Mouse (Mus musculus): Measurements from ENCODE around the gene Tmem202.

GRCm38 (mm10) chr9:59550077-59550476 is 10.4 kb upstream of the Tmem202 start:
- TF ChIP-seq POLR2AphosphoS2 (IDR thresholded peaks at IDR 0.05; ENCODE audit: low read depth, low read length): no peak
- TF ChIP-seq CTCF (conservative IDR thresholded peaks at IDR 0.05 in 1 of 2, IDR thresholded peaks at IDR 0.05 in 1 of 2; ENCODE audit: low read depth in 2 of 2, low read length in 2 of 2): no peak
- TF ChIP-seq TBP (conservative IDR thresholded peaks at IDR 0.05; ENCODE audit: low read depth, low read length): no peak
- TF ChIP-seq PAX5 (IDR thresholded peaks at IDR 0.05; ENCODE audit: low read length): no peak
- TF ChIP-seq TCF12 (IDR thresholded peaks at IDR 0.05; ENCODE audit: low read depth, low read length): no peak
- no peak for TF ChIP-seq UBTF (IDR thresholded peaks at IDR 0.05; ENCODE audit: low read depth, low read length)
- TF ChIP-seq KAT2A (IDR thresholded peaks at IDR 0.05; ENCODE audit: insufficient replicate concordance, low read length): no peak
- TF ChIP-seq ZNF384 (IDR thresholded peaks at IDR 0.05; ENCODE audit: low read depth, low read length): no peak
- no peak for TF ChIP-seq POLR2A (IDR thresholded peaks at IDR 0.05; ENCODE audit: low read depth, low read length)
- TF ChIP-seq NRF1 (IDR thresholded peaks at IDR 0.05; ENCODE audit: low read depth, low read length): no peak
- no peak for TF ChIP-seq EP300 (IDR thresholded peaks at IDR 0.05; ENCODE audit: low read length)
- no peak for TF ChIP-seq ZC3H11A (IDR thresholded peaks at IDR 0.05; ENCODE audit: low read depth, low read length)
- no peak for TF ChIP-seq BHLHE40 (IDR thresholded peaks at IDR 0.05; ENCODE audit: low read depth, low read length)
- TF ChIP-seq ZMIZ1 (IDR thresholded peaks at IDR 0.05; ENCODE audit: low read depth, low read length): no peak
